Mouse (Mus musculus) heart, postnatal 36 days (tissue): ENCODE data around the gene Kansl2. TPM values are rescaled to one million over a fixed set of nuclear protein-coding genes. Genes with fewer than 3 reads are reported as not detected.
A peak's percentile ranks its signal among the peaks of the same experiment; 100 is the strongest.
"Not testable (repeated sequence)": the region's sequence is repeated elsewhere in the genome, so short reads cannot be mapped to it uniquely, and the experiment has no call there.

Source experiments
- DNase-seq, 2 experiments: peaks; one replicate each; pipeline ENCODE4 v3.0.0; 2021 to 2022
- intact Hi-C: fragments of 180-260 bp; cut with DNase I; formaldehyde crosslinking; loops from one replicate; pipeline ENCODE4 v1.15.1; 2025
- total RNA-seq, 2 experiments: library from RNA; stranded (reverse); gene quantifications; 2 replicates each; pipeline ENCODE4 v1.2.3; 2021

Kansl2 gene
- total RNA-seq, 2 experiments from 2014 or later, result 75.0 to 79.4 TPM

- intact Hi-C loops, result no loop called here
These were observed 3.9 kb upstream of the Kansl2 start for GRCm38 (mm10) chr15:98537923-98538322.

GRCm38 (mm10) chr15:98536828-98537510, 2.9 kb upstream of the Kansl2 start:
- no peak for DNase-seq
- intact Hi-C loops, result no loop called here

More at GRCm38 (mm10) chr15:98537923-98538322, 3.9 kb upstream of the Kansl2 start:
- no peak for DNase-seq

- no peak for DNase-seq
- intact Hi-C loops, result no loop called here
These were observed 1.9 kb upstream of the Kansl2 start for GRCm38 (mm10) chr15:98535921-98536320.

- DNase-seq, result no peak
These were observed 981 bp downstream of the Kansl2 start for GRCm38 (mm10) chr15:98533035-98533531.

GRCm38 (mm10) chr15:98532281-98532680, 1.8 kb downstream of the Kansl2 start:
- intact Hi-C loops, result no loop called here
- DNase-seq, result no peak

More at GRCm38 (mm10) chr15:98533035-98533531, 981 bp downstream of the Kansl2 start:
- intact Hi-C loops, result loop anchor here (1.0 kb wide), 1 partner anchor 34 kb away; no protein-coding TSS in a partner anchor

GRCm38 (mm10) chr15:98528066-98528563, 5.9 kb downstream of the Kansl2 start:
- intact Hi-C loops, result no loop called here
- no peak for DNase-seq

DNA sequence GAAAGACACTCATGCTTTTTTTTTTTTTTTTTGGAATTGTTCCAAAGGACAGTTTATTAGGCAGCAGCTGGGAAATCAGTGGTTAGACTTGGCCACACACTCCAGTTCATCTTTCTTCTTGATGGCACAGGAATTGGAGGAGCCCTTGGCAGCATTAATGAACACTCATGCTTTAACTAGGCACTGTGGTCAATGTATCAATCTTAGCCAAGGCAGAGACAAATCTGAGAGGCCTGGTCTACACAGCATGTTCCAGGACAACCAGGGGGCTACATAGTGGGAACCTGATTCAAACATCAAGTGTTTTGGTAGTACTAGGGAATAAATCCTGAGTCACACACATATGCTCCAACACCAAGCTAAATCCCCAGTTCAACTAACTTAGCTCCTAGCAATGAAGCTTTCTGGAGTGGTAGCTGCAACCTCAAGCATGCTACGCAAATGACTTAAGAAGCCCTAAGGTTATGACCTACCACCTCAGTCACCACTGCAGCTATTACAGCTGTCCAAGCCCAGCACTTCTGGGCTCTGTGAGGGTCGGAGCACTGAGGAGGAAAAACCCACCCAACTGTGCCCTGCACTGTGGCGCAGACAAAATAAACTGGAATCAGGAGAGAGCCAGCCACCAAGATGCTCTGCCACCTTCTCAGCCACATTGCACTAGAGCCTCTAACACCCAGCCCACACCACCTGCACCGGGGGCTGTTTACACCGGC, 6.8 kb downstream of the Kansl2 start:
- intact Hi-C loops, result no loop called here
- DNase-seq, result no peak

DNA sequence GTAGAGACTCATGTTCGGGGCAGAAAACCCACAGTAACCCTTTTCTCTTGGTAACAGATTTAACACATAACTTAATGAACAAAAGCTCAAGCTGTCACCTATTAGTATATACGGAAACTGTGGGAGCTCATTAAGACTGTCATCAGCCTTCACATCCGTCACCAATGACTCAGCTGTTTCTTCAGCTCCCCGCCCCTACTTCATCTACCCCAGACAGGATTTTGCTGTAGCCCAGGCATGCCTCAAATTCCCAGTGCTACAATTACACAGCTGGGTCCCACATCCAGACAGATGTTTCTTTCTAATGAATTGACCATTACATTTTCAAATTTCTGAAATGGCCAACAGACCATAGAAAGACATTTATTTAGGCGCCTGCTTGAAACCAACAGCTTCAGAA, 8.0 kb downstream of the Kansl2 start:
- no peak for DNase-seq
- intact Hi-C loops, result no loop called here

DNA sequence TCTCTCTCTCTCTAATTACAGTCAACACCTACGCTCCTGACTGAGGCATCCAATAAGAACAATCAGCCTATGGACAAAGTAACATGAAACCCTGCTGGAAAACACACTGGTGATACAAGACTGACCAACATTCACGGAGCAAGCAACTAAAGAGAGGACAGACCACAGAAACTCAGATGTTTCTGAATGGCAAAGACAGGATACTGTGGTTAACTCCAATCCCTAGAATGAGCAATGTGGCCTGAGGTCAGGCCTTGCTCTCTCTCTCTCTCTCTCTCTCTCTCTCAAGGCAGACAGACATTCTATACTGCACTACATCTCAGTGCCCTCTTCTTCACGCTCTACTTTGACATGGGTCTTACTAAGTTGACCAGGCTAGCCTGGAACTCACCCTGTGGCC, 12.8 kb downstream of the Kansl2 start:
- intact Hi-C loops, result no loop called here
- no peak for DNase-seq

DNA sequence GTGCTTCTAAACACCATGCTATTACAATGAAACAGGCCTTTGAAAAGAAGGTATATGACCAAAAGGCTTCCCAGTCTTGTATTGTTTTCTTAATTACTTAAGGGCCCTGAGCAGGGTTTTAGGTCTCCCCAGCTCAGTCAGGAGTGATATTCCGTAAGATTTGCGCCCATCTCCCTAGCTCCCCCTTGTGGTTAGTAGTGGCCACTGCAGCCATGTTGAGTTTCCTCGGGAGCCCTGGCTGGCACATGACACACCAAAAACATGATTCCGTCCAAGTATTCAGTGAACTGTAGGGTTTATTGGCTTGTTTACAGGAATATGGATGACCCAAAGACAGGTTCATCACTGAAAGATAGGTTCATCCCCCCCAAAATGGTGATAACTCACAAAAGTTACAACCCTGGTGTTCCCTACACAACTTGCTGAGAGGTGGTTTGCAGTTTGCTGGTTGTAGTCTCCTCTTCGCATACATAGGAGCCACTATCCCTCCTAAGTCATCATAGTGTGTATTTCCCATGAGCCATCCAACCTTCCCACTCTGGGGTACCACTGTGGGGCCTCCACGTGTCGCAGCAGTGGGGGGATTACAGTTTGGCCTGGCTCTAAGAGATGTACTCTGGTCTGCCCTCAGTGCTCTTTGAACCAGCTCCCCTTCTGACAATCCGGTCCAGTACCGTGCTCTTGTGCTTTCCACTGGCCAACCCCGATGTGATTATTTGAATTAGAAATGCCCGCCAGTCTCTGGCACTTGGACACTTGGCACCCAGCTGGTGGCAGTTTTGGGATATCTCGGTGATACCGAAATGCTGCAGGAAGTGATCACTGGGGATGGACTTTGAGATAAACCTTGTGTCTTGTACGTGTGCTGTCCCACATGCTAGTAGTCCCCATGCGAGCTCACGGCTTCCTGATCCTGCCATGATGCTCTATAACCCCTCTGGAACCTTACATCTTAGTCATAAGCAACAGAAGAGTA, 16.4 kb downstream of the Kansl2 start:
- DNase-seq, result peak; percentile 70 to 76
- intact Hi-C loops, result loop anchor here (10.0 kb wide), 1 partner anchor 1937 kb away; no protein-coding TSS in a partner anchor

DNA sequence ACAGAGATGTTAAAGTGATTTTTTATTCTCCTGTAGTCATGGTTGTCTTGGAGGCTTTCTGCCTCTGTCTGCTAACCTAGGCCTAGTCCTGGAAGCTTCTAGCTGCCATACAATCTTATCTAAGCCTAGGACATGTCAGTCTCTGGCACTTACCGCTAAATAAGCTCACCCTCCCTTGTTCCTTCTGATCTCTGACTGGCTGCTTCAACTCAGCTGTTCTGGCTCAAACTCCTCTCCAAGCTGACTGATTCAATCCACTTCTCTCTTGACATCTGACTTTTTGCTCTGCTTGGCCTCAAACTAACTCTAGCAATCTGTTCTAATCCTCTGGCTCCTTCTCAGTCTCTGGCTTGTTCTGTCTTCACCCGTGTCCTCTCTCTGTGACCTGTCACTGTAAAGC, 19.2 kb downstream of the Kansl2 start:
- DNase-seq, result not testable (repeated sequence)
- intact Hi-C loops, result loop anchor here (5.0 to 10.0 kb wide), 3 partner anchors 52 to 1940 kb away; no protein-coding TSS in a partner anchor

GRCm38 (mm10) chr15:98514146-98514545, 19.9 kb downstream of the Kansl2 start:
- no peak for DNase-seq
- intact Hi-C loops, result loop anchor here (5.0 to 10.0 kb wide), 3 partner anchors 53 to 1941 kb away; no protein-coding TSS in a partner anchor

- intact Hi-C loops, result loop anchor here (5.0 to 10.0 kb wide), 3 partner anchors 54 to 1941 kb away; no protein-coding TSS in a partner anchor
- DNase-seq, result not testable (repeated sequence)
These were observed 20.4 kb downstream of the Kansl2 start for GRCm38 (mm10) chr15:98513676-98514075.

- intact Hi-C loops, result loop anchor here (5.0 to 10.0 kb wide), 3 partner anchors 54 to 1942 kb away; no protein-coding TSS in a partner anchor
- DNase-seq, result peak; percentile 61 to 65
These were observed 21.2 kb downstream of the Kansl2 start for GRCm38 (mm10) chr15:98512799-98513321.

- intact Hi-C loops, result loop anchor here (5.0 to 10.0 kb wide), 3 partner anchors 55 to 1943 kb away; no protein-coding TSS in a partner anchor
- peak in 1 of 2 experiments; percentile 29 for DNase-seq
These were observed 21.8 kb downstream of the Kansl2 start for GRCm38 (mm10) chr15:98512232-98512631.

- intact Hi-C loops, result loop anchor here (2.0 to 10.0 kb wide), 4 partner anchors 56 to 1943 kb away; no protein-coding TSS in a partner anchor
- peak; percentile 36 to 39 for DNase-seq
These were observed 22.6 kb downstream of the Kansl2 start for GRCm38 (mm10) chr15:98511386-98511928.

- peak; percentile 79 to 89 for DNase-seq
- intact Hi-C loops, result loop anchor here (2.0 to 10.0 kb wide), 4 partner anchors 57 to 1944 kb away; no protein-coding TSS in a partner anchor
These were observed 23.4 kb downstream of the Kansl2 start for GRCm38 (mm10) chr15:98510438-98511385.

DNA sequence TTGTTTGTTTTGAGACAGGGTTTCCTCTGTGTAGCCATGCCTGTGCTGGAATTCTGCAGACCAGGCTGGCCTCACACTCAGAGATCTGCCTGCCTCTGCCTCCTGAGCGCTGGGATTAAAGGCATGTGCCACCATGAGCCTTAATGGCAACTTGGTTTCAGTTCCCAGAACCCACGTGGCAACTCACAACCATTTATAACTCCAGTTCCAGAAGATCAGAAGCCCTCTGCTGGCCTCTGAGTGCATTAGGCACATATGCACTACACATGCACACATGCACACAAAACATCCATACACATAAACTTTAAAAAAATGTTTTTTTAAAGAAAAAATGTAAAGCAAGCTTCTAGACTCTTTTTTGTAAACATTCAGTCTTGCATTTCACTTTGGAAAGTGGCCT, 24.7 kb downstream of the Kansl2 start:
- intact Hi-C loops, result loop anchor here (10.0 kb wide), 1 partner anchor 415 kb away; the partner anchor contains the start of genes Pfkm and Senp1
- no peak for DNase-seq
